Mouse (Mus musculus): ENCODE measurements at regions not wholly inside any gene's neighbourhood (a gene's known extent, or its start where the extent isn't known, plus 50 kb on each side); places are given as distances from the start of the nearest gene placed in this dataset.

- H3K4me1 ChIP-seq = peaks cover 19% of the 10 kb centered on the region; the same call in 1 of the 2 replicates
- no peak overlapping the region for H3K27ac ChIP-seq
- no peak overlapping the region for H3K9ac ChIP-seq
- peaks cover 79% of the 10 kb centered on the region for H3K27me3 ChIP-seq
- H3K4me2 ChIP-seq (replicated peaks) = no peak overlapping the region
- no peaks in the 10 kb centered on the region for H3K36me3 ChIP-seq
- no peaks in the 10 kb centered on the region for H3K9me3 ChIP-seq
- WGBS = 13% methylated on average over 1 of the region's 1 CpGs
- no peak for ATAC-seq (ENCODE audit: low FRiP score, low read depth)
- no peak overlapping the region for H3K4me3 ChIP-seq
Measured at GRCm38 (mm10) chr3:138609749-138610148, 83.8 kb downstream of the Eif4e start.

- no peak overlapping the region for H3K4me2 ChIP-seq (replicated peaks)
- H3K9me3 ChIP-seq = no peaks in the 10 kb centered on the region
- peaks cover 12% of the 10 kb centered on the region; the same call in 1 of the 2 replicates for H3K4me1 ChIP-seq
- peak; percentile 70 for ATAC-seq (ENCODE audit: low FRiP score, low read depth)
- no peak overlapping the region for H3K27ac ChIP-seq
- no peaks in the 10 kb centered on the region for H3K36me3 ChIP-seq
- no peak overlapping the region for H3K4me3 ChIP-seq
- 51% methylated on average over 9 of the region's 9 CpGs for WGBS
- H3K9ac ChIP-seq = no peak overlapping the region
- H3K27me3 ChIP-seq = peaks cover 63% of the 10 kb centered on the region
Measured at GRCm38 (mm10) chr3:138612884-138613653, 87.1 kb downstream of the Eif4e start.

- H3K4me1 ChIP-seq = peaks cover 12% of the 10 kb centered on the region; the same call in 1 of the 2 replicates
- no peak overlapping the region for H3K27ac ChIP-seq
- no peak overlapping the region for H3K4me2 ChIP-seq (replicated peaks)
- no peaks in the 10 kb centered on the region for H3K9me3 ChIP-seq
- no peaks in the 10 kb centered on the region for H3K36me3 ChIP-seq
- peak; percentile 7; the same call in 1 of the 2 replicates for ATAC-seq (ENCODE audit: low FRiP score, low read depth)
- WGBS = 91% methylated on average over 3 of the region's 3 CpGs
- no peak overlapping the region for H3K9ac ChIP-seq
- H3K27me3 ChIP-seq = peaks cover 57% of the 10 kb centered on the region
- H3K4me3 ChIP-seq = no peak overlapping the region
Measured at GRCm38 (mm10) chr3:138613680-138614079, 87.7 kb downstream of the Eif4e start.

GRCm38 (mm10) chr3:138614899-138615298 lies 88.9 kb downstream of the Eif4e start:
- 86% methylated on average over 2 of the region's 2 CpGs for WGBS
- H3K4me3 ChIP-seq = no peak overlapping the region
- no peaks in the 10 kb centered on the region for H3K9me3 ChIP-seq
- no peaks in the 10 kb centered on the region for H3K36me3 ChIP-seq
- H3K4me1 ChIP-seq = peaks cover 6% of the 10 kb centered on the region; the same call in 1 of the 2 replicates
- H3K27ac ChIP-seq = no peak overlapping the region
- ATAC-seq (ENCODE audit: low FRiP score, low read depth) = no peak
- peaks cover 46% of the 10 kb centered on the region for H3K27me3 ChIP-seq
- H3K4me2 ChIP-seq (replicated peaks) = no peak overlapping the region
- no peak overlapping the region for H3K9ac ChIP-seq

GRCm38 (mm10) chr3:138620263-138620662 lies 94.3 kb downstream of the Eif4e start:
- Histone ChIP-seq H3K27ac (no peak overlapping the region), H3K4me1 (no peaks in the 10 kb centered on the region), H3K27me3 (0 out of 2 replicates have a peak, but pooled peaks cover 3% of the 10 kb centered on the region), H3K36me3 (no peaks in the 10 kb centered on the region), H3K4me3 (no peak overlapping the region), H3K9ac (no peak overlapping the region), H3K9me3 (no peaks in the 10 kb centered on the region), H3K4me2 (replicated peaks) (no peak overlapping the region)
- 82% methylated on average over 4 of the region's 4 CpGs for WGBS
- ATAC-seq (ENCODE audit: low FRiP score, low read depth) = no peak

- Histone ChIP-seq H3K27me3 (no peaks in the 10 kb centered on the region; the same call in 1 of the 2 replicates), H3K4me3 (no peak overlapping the region), H3K36me3 (no peaks in the 10 kb centered on the region), H3K9ac (no peak overlapping the region), H3K4me2 (replicated peaks) (no peak overlapping the region), H3K9me3 (no peaks in the 10 kb centered on the region), H3K4me1 (no peaks in the 10 kb centered on the region), H3K27ac (no peak overlapping the region)
- ATAC-seq (ENCODE audit: low FRiP score, low read depth) = no peak
- 70% methylated on average over 2 of the region's 2 CpGs for WGBS
Measured at GRCm38 (mm10) chr3:138624128-138624527, 98.1 kb downstream of the Eif4e start.

GRCm38 (mm10) chr3:138626230-138626629 lies 100.3 kb downstream of the Eif4e start:
- H3K4me1 ChIP-seq = no peaks in the 10 kb centered on the region
- WGBS = 86% methylated on average over 4 of the region's 4 CpGs
- H3K4me3 ChIP-seq = no peak overlapping the region
- H3K27me3 ChIP-seq = no peaks in the 10 kb centered on the region; the same call in 1 of the 2 replicates
- H3K9me3 ChIP-seq = no peaks in the 10 kb centered on the region
- H3K36me3 ChIP-seq = no peaks in the 10 kb centered on the region
- no peak for ATAC-seq (ENCODE audit: low FRiP score, low read depth)
- H3K9ac ChIP-seq = no peak overlapping the region
- no peak overlapping the region for H3K4me2 ChIP-seq (replicated peaks)
- no peak overlapping the region for H3K27ac ChIP-seq

- H3K4me3 ChIP-seq = no peak overlapping the region
- no peak for ATAC-seq (ENCODE audit: low FRiP score, low read depth)
- no peak overlapping the region for H3K27ac ChIP-seq
- WGBS = 90% methylated on average over 13 of the region's 13 CpGs
- H3K9ac ChIP-seq = no peak overlapping the region
- H3K36me3 ChIP-seq = no peaks in the 10 kb centered on the region
- no peaks in the 10 kb centered on the region for H3K4me1 ChIP-seq
- H3K4me2 ChIP-seq (replicated peaks) = no peak overlapping the region
- no peaks in the 10 kb centered on the region; the same call in 1 of the 2 replicates for H3K27me3 ChIP-seq
- H3K9me3 ChIP-seq = no peaks in the 10 kb centered on the region
Measured at GRCm38 (mm10) chr3:138630231-138630630, 104.3 kb downstream of the Eif4e start.

GRCm38 (mm10) chr3:138632086-138632485 lies 106.1 kb downstream of the Eif4e start:
- 35% methylated on average over 2 of the region's 2 CpGs for WGBS
- Histone ChIP-seq H3K4me1 (no peaks in the 10 kb centered on the region), H3K27me3 (no peaks in the 10 kb centered on the region), H3K4me2 (replicated peaks) (no peak overlapping the region), H3K27ac (no peak overlapping the region), H3K4me3 (no peak overlapping the region), H3K36me3 (no peaks in the 10 kb centered on the region), H3K9me3 (no peaks in the 10 kb centered on the region), H3K9ac (no peak overlapping the region)
- no peak for ATAC-seq (ENCODE audit: low FRiP score, low read depth)

GRCm38 (mm10) chr3:138642026-138642425 lies 100.0 kb upstream of the Tspan5 start:
- WGBS = 100% methylated on average over 1 of the region's 1 CpGs
- ATAC-seq (ENCODE audit: low FRiP score, low read depth) = no peak

GRCm38 (mm10) chr3:138643951-138644285 lies 98.1 kb upstream of the Tspan5 start:
- peaks cover 21% of the 10 kb centered on the region for H3K4me1 ChIP-seq
- H3K4me2 ChIP-seq (replicated peaks) = peak overlapping the region; percentile 65
- no peaks in the 10 kb centered on the region for H3K27me3 ChIP-seq
- no peak for ATAC-seq (ENCODE audit: low FRiP score, low read depth)
- H3K27ac ChIP-seq = peak overlapping the region; percentile 3; the same call in 1 of the 2 replicates
- H3K9me3 ChIP-seq = peaks cover 10% of the 10 kb centered on the region; the same call in 1 of the 2 replicates
- no peaks in the 10 kb centered on the region for H3K36me3 ChIP-seq
- H3K9ac ChIP-seq = peak overlapping the region; percentile 45; the same call in 1 of the 2 replicates
- WGBS = 14% methylated on average over 15 of the region's 15 CpGs
- H3K4me3 ChIP-seq = peak overlapping the region; percentile 25

More at GRCm38 (mm10) chr3:138642026-138642425, 100.0 kb upstream of the Tspan5 start:
- Histone ChIP-seq H3K27ac (no peak overlapping the region), H3K27me3 (no peaks in the 10 kb centered on the region), H3K4me2 (replicated peaks) (no peak overlapping the region), H3K9ac (no peak overlapping the region), H3K4me3 (no peak overlapping the region), H3K36me3 (no peaks in the 10 kb centered on the region), H3K4me1 (peaks cover 21% of the 10 kb centered on the region), H3K9me3 (peaks cover 5% of the 10 kb centered on the region; the same call in 1 of the 2 replicates)

- ATAC-seq (ENCODE audit: low FRiP score, low read depth) = peak; percentile 89
- peak overlapping the region; percentile 3; the same call in 1 of the 2 replicates for H3K27ac ChIP-seq
Measured at GRCm38 (mm10) chr3:138644286-138644951, 97.6 kb upstream of the Tspan5 start.

More at GRCm38 (mm10) chr3:138644286-138644951, 97.6 kb upstream of the Tspan5 start:
- Histone ChIP-seq H3K9ac (peak overlapping the region; percentile 45), H3K4me2 (replicated peaks) (peak overlapping the region; percentile 65), H3K9me3 (peaks cover 10% of the 10 kb centered on the region; the same call in 1 of the 2 replicates), H3K4me3 (peak overlapping the region; percentile 25), H3K27me3 (no peaks in the 10 kb centered on the region), H3K4me1 (peaks cover 21% of the 10 kb centered on the region), H3K36me3 (no peaks in the 10 kb centered on the region)
- 1% methylated on average over 19 of the region's 19 CpGs for WGBS

Data from limb, embryonic 13.5 days (tissue).